ENCODE assay signal across 18 mouse cellular contexts in genomic region chr12:31900391-31900914, GRCm38 (mm10).
"Had no signal": no experiment of that assay in that cellular context is flagged by ENCODE, and none has a peak within 500 bp of the region (broad histone marks: within the 10 kb centered on the region; RNA-seq: fewer than 3 reads in every experiment).

No protein-coding gene starts in this region.

- ATAC-seq: liver, postnatal 0 days; midbrain, embryonic 15.5 days had no signal

- H3K9ac ChIP-seq: limb, embryonic 12.5 days; limb, embryonic 15.5 days; liver, embryonic 14.5 days; liver, postnatal 0 days; lung, embryonic 14.5 days; midbrain, embryonic 12.5 days; midbrain, embryonic 15.5 days; neural tube, embryonic 12.5 days; neural tube, embryonic 15.5 days had no signal

- H3K27ac ChIP-seq: limb, embryonic 12.5 days; limb, embryonic 15.5 days; liver, embryonic 14.5 days; midbrain, embryonic 12.5 days; midbrain, embryonic 15.5 days; neural tube, embryonic 12.5 days; neural tube, embryonic 15.5 days had no signal

- H3K9me3 ChIP-seq: limb, embryonic 12.5 days; limb, embryonic 15.5 days; midbrain, embryonic 12.5 days; midbrain, embryonic 15.5 days; neural tube, embryonic 12.5 days; neural tube, embryonic 15.5 days had no signal

- H3K4me3 ChIP-seq: limb, embryonic 12.5 days; limb, embryonic 15.5 days; midbrain, embryonic 12.5 days; midbrain, embryonic 15.5 days; neural tube, embryonic 12.5 days; neural tube, embryonic 15.5 days had no signal

- H3K27me3 ChIP-seq: limb, embryonic 12.5 days; limb, embryonic 15.5 days; midbrain, embryonic 12.5 days; midbrain, embryonic 15.5 days; neural tube, embryonic 12.5 days; neural tube, embryonic 15.5 days had no signal

- DNase-seq: kidney, adult 9 months; kidney, postnatal 14 days; kidney, postnatal 4 days; left cerebral cortex, postnatal 4 days; liver, postnatal 0 days; lung, embryonic 14.5 days; lung, postnatal 14 days; right cerebral cortex, adult 18-20 months; right cerebral cortex, postnatal 14 days; right cerebral cortex, postnatal 4 days had no signal

- H3K36me3 ChIP-seq: midbrain, embryonic 12.5 days; midbrain, embryonic 15.5 days; neural tube, embryonic 12.5 days; neural tube, embryonic 15.5 days had no signal

- H3K4me2 ChIP-seq: limb, embryonic 12.5 days; limb, embryonic 15.5 days; liver, embryonic 11.5 days; lung, embryonic 14.5 days; midbrain, embryonic 12.5 days; midbrain, embryonic 15.5 days; neural tube, embryonic 12.5 days; neural tube, embryonic 15.5 days had no signal
